Mouse (Mus musculus) natural killer cell, adult 2 months (primary cell): Measurements from ENCODE around the gene Dscaml1.
"Not testable (repeated sequence)": the region's sequence is repeated elsewhere in the genome, so short reads cannot be mapped to it uniquely, and the experiment has no call there.

Experiments
- DNase-seq, 2 experiments: peaks; one replicate each; pipeline ENCODE4 v3.0.0; 2022; ENCODE audit warnings: low spot score in 2 of 2

Dscaml1 gene

DNA sequence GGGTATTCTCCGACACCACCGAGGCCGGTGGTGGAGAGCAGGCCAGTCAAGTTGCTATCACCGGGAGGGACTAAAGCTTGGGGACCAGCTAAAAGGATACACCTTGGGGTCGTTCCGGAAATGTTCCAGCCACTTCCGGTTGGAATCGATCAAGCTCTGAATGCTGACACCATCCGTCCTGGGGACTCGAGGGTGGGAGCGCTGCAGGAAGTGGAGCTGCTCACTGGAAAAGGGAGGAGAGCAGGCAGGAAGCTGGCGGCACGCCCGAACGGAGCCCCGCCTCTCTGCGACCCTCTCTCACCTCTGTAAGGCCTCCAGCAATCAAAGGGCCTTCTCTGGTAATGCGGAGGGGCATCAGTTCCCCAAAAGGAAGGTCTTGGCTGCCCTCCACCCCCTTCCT lies 342.0 kb downstream of the Dscaml1 start:
- DNase-seq: no peak

DNA sequence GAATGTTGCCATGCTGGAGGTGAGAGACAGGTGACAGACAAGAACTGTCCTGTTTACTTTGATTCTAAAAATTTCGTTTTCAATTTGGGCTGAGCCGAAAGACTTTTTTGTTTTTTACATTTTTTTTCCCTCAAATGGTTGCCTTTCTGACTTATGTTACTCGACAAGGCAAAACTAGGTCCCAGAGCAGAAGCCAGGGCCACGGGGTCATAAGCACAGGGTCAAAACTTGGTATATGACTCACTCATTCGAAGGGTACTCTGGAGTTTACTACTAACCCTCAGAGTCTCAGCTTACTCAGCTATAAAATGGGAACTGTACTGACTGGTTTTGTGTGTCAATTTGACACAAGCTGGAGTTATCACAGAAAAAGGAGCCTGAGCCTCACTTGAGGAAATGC lies 343.2 kb downstream of the Dscaml1 start:
- DNase-seq: no peak

- DNase-seq: no peak
These were observed 347.7 kb downstream of the Dscaml1 start for GRCm38 (mm10) chr9:45774088-45774487.

DNA sequence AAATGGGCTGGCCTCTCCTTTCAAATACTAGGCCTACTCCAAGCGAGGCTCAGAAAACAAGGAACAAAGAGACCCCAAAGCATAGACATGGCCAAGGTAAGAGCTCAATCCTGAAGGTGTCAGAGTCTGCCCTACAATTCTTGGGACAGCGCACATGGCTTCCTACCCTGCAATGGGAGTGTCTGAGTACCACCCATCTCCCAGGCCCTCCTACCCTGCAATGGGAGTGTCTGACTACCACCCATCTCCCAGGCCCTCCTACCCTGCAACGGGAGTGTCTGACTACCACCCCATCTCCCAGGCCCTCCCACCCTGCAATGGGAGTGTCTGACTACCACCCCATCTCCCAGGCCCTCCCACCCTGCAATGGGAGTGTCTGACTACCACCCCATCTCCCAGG lies 349.7 kb downstream of the Dscaml1 start:
- not testable (repeated sequence) for DNase-seq

- DNase-seq: no peak
These were observed 352.8 kb downstream of the Dscaml1 start for GRCm38 (mm10) chr9:45779201-45779600.

DNA sequence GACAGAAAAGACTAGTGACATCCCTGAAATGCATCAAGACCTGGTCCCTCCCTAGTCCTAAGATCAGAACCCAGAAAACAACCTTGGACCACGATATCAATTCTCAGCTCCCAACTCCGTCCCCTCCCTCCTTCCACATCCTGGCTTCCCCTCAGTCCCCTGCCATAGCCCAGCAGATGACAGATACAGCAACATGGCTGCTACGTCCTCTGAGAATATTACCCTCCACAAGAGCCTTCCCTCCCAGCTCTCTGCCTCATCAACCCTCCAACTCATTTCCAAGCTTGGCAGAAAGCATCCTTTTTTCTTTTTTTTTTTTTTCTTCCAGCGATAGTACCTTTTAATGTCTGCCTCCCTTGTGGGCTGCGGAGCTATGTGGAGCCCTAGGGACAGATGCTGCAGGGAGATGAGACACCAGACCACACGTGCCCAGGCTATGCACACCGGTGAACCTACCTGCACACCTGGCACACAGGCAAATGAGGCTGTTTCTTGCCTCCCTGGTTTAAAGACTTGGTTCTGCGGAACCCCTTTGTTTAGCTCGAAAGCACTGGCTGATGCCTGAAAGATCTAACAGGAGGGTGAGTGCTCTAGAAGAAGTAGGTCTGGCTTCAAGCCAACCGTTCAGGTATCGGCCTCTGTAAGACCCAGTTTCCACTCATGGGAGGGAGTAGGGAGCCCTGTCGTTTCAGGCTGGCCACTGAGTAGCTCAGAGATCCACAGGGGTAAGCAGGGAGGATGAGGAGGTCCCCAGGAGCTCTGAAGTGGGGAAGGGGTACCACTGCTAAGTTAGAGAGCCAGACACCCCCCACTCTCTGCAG lies 357.0 kb downstream of the Dscaml1 start:
- DNase-seq: no peak

GRCm38 (mm10) chr9:45787071-45787470 lies 360.6 kb downstream of the Dscaml1 start:
- DNase-seq: no peak

DNA sequence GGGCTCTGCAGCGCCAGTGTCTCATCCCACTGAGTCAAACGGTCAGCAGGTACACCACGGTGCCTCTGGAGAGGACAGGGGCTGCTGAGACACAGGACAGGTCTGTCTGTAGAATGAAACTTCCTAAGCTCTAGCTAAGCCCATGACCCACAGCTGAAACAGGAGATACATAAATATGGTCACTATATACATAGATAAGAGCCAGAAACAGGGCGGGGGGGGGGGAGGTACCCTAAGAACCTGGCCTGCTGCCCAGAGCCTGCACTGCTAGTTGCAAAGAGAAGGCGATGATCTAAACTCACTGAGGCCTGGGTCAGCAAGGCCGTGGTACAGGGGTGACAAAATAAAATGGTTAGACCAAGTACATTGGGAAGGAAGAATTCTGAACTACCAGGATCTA lies 361.1 kb downstream of the Dscaml1 start:
- DNase-seq: no peak

GRCm38 (mm10) chr9:45788405-45788804 lies 362.0 kb downstream of the Dscaml1 start:
- no peak for DNase-seq

- no peak for DNase-seq
These were observed 365.2 kb downstream of the Dscaml1 start for GRCm38 (mm10) chr9:45791456-45792142.

DNA sequence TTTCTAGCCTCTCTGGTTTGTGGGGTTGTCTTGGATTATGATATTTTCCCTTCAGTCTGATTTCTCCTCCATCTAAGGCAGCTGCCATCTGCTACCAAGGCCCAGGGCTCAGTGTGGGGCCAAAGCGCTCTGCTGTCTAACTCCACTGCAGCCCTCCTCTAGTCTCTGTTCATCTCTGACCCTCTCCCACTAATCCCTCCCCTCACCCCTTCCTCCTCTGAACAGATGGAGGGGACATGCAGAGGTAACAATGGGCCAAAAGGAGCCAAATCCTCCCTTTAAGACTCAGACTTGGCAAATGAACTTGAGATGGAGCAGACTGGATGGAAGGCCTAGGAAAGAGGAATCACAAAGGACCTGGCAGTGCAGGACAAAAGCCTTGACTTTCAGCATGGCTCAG lies 365.8 kb downstream of the Dscaml1 start:
- DNase-seq: no peak

GRCm38 (mm10) chr9:45793697-45794096 lies 367.3 kb downstream of the Dscaml1 start:
- DNase-seq: no peak

- DNase-seq: no peak
These were observed 369.3 kb downstream of the Dscaml1 start for GRCm38 (mm10) chr9:45795722-45796121.

DNA sequence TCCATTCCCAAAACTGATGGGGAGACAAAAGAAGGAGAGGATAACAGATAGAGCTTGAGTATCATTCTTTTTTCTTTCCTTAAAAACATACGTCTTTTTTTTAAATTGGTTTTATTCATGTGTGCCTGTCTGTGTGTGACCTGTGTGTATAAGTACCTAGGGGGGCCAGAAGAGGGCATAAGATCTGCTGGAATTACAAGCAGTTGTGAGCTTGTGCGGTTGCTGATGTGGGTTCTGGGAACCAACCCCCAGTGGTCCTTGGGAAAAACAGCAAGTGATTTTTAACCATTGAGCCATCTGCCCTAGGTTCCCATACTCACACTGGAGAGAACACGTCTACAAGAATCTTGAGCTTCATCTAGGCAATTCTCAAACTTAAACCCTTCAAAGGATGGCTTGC lies 370.8 kb downstream of the Dscaml1 start:
- no peak for DNase-seq

DNA sequence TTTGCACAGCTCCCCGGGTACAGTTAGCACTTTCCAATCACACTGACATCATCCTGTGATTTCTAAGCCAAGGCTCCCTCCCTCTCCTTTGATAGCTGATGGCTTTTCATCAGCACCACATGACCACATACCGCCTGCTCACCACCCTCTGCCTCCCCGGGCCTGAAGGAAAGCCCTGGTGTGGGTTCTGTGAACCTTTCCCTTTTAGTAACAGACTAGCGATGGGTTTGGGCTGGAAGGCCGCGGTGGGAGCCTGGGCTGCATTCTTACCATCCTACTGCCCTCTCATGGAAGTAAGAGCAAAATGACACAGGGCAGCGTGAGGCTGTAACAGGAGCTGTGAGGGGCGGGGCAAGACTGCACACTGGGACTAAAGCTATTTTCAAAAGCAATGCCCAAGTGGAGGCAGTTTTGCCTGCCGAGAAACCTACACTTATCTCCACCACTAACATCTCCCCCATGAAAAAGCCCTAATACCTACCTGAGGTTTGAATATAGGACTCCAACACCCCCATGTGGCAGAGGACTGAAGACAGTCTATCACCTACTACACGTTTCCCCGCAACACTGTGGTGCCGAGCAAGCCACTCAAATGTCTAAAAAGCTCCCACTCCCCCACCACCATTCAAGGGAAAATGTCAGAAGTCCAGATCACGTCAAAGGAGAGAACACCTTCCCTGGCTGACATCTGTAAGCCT lies 372.2 kb downstream of the Dscaml1 start:
- no peak for DNase-seq

- DNase-seq: no peak
These were observed 373.0 kb downstream of the Dscaml1 start for GRCm38 (mm10) chr9:45799402-45799801.
